Mouse (Mus musculus): ENCODE measurements around the gene Tnrc6b.

DNA sequence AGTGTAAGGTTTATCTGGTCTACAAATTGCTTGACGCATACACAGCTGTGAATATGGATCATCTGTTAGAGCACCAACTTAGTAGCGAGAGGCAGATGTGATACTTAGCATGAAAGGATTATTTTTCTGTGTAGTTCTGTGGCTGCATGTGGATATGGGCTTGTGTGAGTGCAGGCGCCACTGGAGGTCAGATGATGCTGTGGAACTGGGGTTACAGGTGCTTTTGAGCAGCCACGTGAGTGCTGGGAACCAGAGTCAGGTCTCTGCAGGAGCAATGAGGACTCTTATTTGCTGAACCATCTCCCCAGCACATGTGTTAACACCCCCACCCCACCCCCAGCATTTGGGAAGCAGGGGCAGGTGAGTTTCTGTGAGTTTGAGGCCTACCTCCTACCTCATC, 238.3 kb downstream of the Tnrc6b start:
- TF ChIP-seq CTCF (IDR thresholded peaks at IDR 0.05; ENCODE audit: low read depth, low read length) = no peak
- TF ChIP-seq GATA1 (IDR thresholded peaks at IDR 0.05; ENCODE audit: borderline replicate concordance, low read length) = no peak
- no peak for TF ChIP-seq POLR2AphosphoS5 (IDR thresholded peaks at IDR 0.05; ENCODE audit: insufficient replicate concordance, low read depth, low read length)
- no peak for TF ChIP-seq TAL1 (conservative IDR thresholded peaks at IDR 0.05; ENCODE audit: low read depth, low read length)
